ENCODE assay signal across 9 mouse cellular contexts in genomic region chr17:43758607-43759259, GRCm38 (mm10). TPM values are rescaled to one million over a fixed set of nuclear protein-coding genes. Genes with fewer than 3 reads are reported as not detected.
A peak's percentile ranks its signal among the peaks of the same experiment; 100 is the strongest.
DNase-seq lines count a peak whose midpoint lies in the region; ATAC-seq and TF ChIP-seq lines count a peak whose summit lies in the region.
"Had no signal": no experiment of that assay in that cellular context is flagged by ENCODE, and none has a peak within 500 bp of the region (broad histone marks: within the 10 kb centered on the region; RNA-seq: fewer than 3 reads in every experiment).

No protein-coding gene starts in this region.

- WGBS in heart, adult 2 months = 14% methylated on average over 15 of the region's 15 CpGs
- 38% methylated on average over 15 of the region's 15 CpGs for WGBS in kidney, embryonic 16.5 days
- WGBS in stomach, embryonic 16.5 days = 22% methylated on average over 15 of the region's 15 CpGs
- WGBS in hindbrain, embryonic 12.5 days = 59% methylated on average over 15 of the region's 15 CpGs
- 32% methylated on average over 15 of the region's 15 CpGs for WGBS in thymus, adult 2 months

- no peak for TF ChIP-seq EP300 in heart, adult 2 months (IDR thresholded peaks at IDR 0.05; ENCODE audit: insufficient read depth, low read depth, low read length)

- ATAC-seq in kidney, embryonic 16.5 days (ENCODE audit: low FRiP score, low TSS enrichment) = peak; percentile 92
- peak; percentile 87; the same call in 1 of the 2 replicates for ATAC-seq in stomach, embryonic 16.5 days (ENCODE audit: insufficient read depth, low FRiP score)
- ATAC-seq in hindbrain, embryonic 12.5 days (ENCODE audit: low FRiP score) = no peak

- H3K27me3 ChIP-seq in heart, adult 2 months (ENCODE audit: control insufficient read depth, insufficient read depth, low read length) = no peaks in the 10 kb centered on the region
- no peaks in the 10 kb centered on the region for H3K27me3 ChIP-seq in kidney, embryonic 16.5 days (ENCODE audit: insufficient read depth, low read length)
- H3K27me3 ChIP-seq in stomach, embryonic 16.5 days (ENCODE audit: control insufficient read depth, insufficient read depth, low read length) = no peaks in the 10 kb centered on the region
- H3K27me3 ChIP-seq in hindbrain, embryonic 12.5 days = no peaks in the 10 kb centered on the region
- no peaks in the 10 kb centered on the region for H3K27me3 ChIP-seq in thymus, adult 2 months (ENCODE audit: control insufficient read depth, insufficient read depth, low read length)
- H3K27me3 ChIP-seq: liver, embryonic 13.5 days had no signal

- H3K27ac ChIP-seq in heart, adult 2 months = no peak overlapping the region
- peak overlapping the region; percentile 16 for H3K27ac ChIP-seq in kidney, embryonic 16.5 days (ENCODE audit: low read length)
- peak overlapping the region; percentile 22; the same call in 1 of the 2 replicates for H3K27ac ChIP-seq in stomach, embryonic 16.5 days (ENCODE audit: low read length)
- H3K27ac ChIP-seq in hindbrain, embryonic 12.5 days = no peak overlapping the region
- H3K27ac ChIP-seq in thymus, adult 2 months (ENCODE audit: control insufficient read depth, insufficient read depth, low read length) = no peak overlapping the region
- H3K27ac ChIP-seq: liver, embryonic 13.5 days had no signal

- H3K36me3 ChIP-seq in heart, adult 2 months (ENCODE audit: control insufficient read depth, insufficient read depth, low read length) = no peaks in the 10 kb centered on the region
- no peaks in the 10 kb centered on the region for H3K36me3 ChIP-seq in kidney, embryonic 16.5 days (ENCODE audit: insufficient read depth, low read length)
- H3K36me3 ChIP-seq in stomach, embryonic 16.5 days (ENCODE audit: control insufficient read depth, insufficient read depth, low read length) = no peaks in the 10 kb centered on the region
- H3K36me3 ChIP-seq in hindbrain, embryonic 12.5 days = no peaks in the 10 kb centered on the region
- no peaks in the 10 kb centered on the region for H3K36me3 ChIP-seq in thymus, adult 2 months (ENCODE audit: control insufficient read depth, insufficient read depth, low read length)
- H3K36me3 ChIP-seq: liver, embryonic 13.5 days had no signal

- H3K4me1 ChIP-seq in heart, adult 2 months (ENCODE audit: control insufficient read depth, insufficient read depth, low read length) = peaks cover 5% of the 10 kb centered on the region
- peaks cover 17% of the 10 kb centered on the region; the same call in 1 of the 2 replicates for H3K4me1 ChIP-seq in kidney, embryonic 16.5 days (ENCODE audit: insufficient read depth, low read length)
- H3K4me1 ChIP-seq in stomach, embryonic 16.5 days (ENCODE audit: control insufficient read depth, insufficient read depth, low read length) = peaks cover 9% of the 10 kb centered on the region; the same call in 1 of the 2 replicates
- H3K4me1 ChIP-seq in hindbrain, embryonic 12.5 days = no peaks in the 10 kb centered on the region
- no peaks in the 10 kb centered on the region for H3K4me1 ChIP-seq in thymus, adult 2 months (replicated peaks; ENCODE audit: control insufficient read depth, insufficient read depth, low read length)
- H3K4me1 ChIP-seq: liver, embryonic 13.5 days had no signal

- no peaks in the 10 kb centered on the region for H3K9me3 ChIP-seq in kidney, embryonic 16.5 days (ENCODE audit: low read length)
- no peaks in the 10 kb centered on the region for H3K9me3 ChIP-seq in stomach, embryonic 16.5 days (replicated peaks; ENCODE audit: control insufficient read depth, low read length)
- H3K9me3 ChIP-seq in hindbrain, embryonic 12.5 days (replicated peaks) = no peaks in the 10 kb centered on the region
- H3K9me3 ChIP-seq: liver, embryonic 13.5 days had no signal

- H3K9ac ChIP-seq in heart, adult 2 months (ENCODE audit: low read depth, low read length) = no peak overlapping the region
- H3K9ac ChIP-seq in kidney, embryonic 16.5 days (replicated peaks; ENCODE audit: low read length) = no peak overlapping the region
- H3K9ac ChIP-seq in stomach, embryonic 16.5 days (ENCODE audit: low read length) = no peak overlapping the region
- H3K9ac ChIP-seq in hindbrain, embryonic 12.5 days = no peak overlapping the region
- H3K9ac ChIP-seq: liver, embryonic 13.5 days had no signal

- H3K79me2 ChIP-seq in heart, adult 2 months (replicated peaks; ENCODE audit: control insufficient read depth, insufficient read depth, low read length) = no peaks in the 10 kb centered on the region

- intact Hi-C loops in heart, adult 2 months (cut with DNase I) = loop anchor here (5.0 kb wide), 1 partner anchor 34 kb away; no protein-coding TSS in a partner anchor

- TF ChIP-seq POLR2A in heart, adult 2 months (IDR thresholded peaks at IDR 0.05; ENCODE audit: insufficient read depth, low read depth, low read length) = no peak
- no peak for TF ChIP-seq POLR2A in thymus, adult 2 months (IDR thresholded peaks at IDR 0.05; ENCODE audit: control insufficient read depth, extremely low read depth, insufficient read depth, low read length, poor library complexity)

- DNase-seq in urinary bladder, postnatal 14 days (ENCODE audit: low spot score) = peak; percentile 11
- DNase-seq in urinary bladder, adult 2 months (ENCODE audit: low spot score) = no peak
- peak; percentile 51 to 55 for DNase-seq in heart, adult 2 months
- DNase-seq in thymus, postnatal 0 days (ENCODE audit: low spot score) = no peak
- DNase-seq in thymus, adult 2 months = no peak
- DNase-seq: liver, embryonic 13.5 days had no signal

- peak; percentile 53 for TF ChIP-seq CTCF in heart, adult 2 months (IDR thresholded peaks at IDR 0.05)
- no peak for TF ChIP-seq CTCF in thymus, adult 2 months (IDR thresholded peaks at IDR 0.05; ENCODE audit: borderline replicate concordance, control insufficient read depth, extremely low read depth, insufficient read depth, low read length, poor library complexity)

- H3K4me2 ChIP-seq in kidney, embryonic 16.5 days (replicated peaks; ENCODE audit: low read depth, low read length) = 0 out of 2 replicates have a peak overlapping the region, but pooled peaks have one; percentile 10
- H3K4me2 ChIP-seq in stomach, embryonic 16.5 days (ENCODE audit: low read depth, low read length) = peak overlapping the region; percentile 29; the same call in 1 of the 2 replicates
- H3K4me2 ChIP-seq in hindbrain, embryonic 12.5 days (replicated peaks) = no peak overlapping the region
- H3K4me2 ChIP-seq: liver, embryonic 13.5 days had no signal

- H3K4me3 ChIP-seq in heart, adult 2 months = no peak overlapping the region
- H3K4me3 ChIP-seq in kidney, embryonic 16.5 days (ENCODE audit: low read length) = no peak overlapping the region
- no peak overlapping the region for H3K4me3 ChIP-seq in stomach, embryonic 16.5 days (replicated peaks; ENCODE audit: low read length)
- no peak overlapping the region for H3K4me3 ChIP-seq in hindbrain, embryonic 12.5 days
- no peak overlapping the region for H3K4me3 ChIP-seq in thymus, adult 2 months (ENCODE audit: control insufficient read depth, insufficient read depth, low read length)
- H3K4me3 ChIP-seq: liver, embryonic 13.5 days had no signal

RNA-seq across cellular contexts. Expression of gene Rcan2, which starts 42.4 kb away (rescaled TPM):
- polyA plus RNA-seq in urinary bladder, adult 2 months (2012; rRNA removed) = 10.2 and 14.4 TPM in 2 replicates
- 100 to 1,000 TPM; 382 to 439 TPM for total RNA-seq in heart, adult 2 months (2021)
- 195 and 279 TPM in 2 replicates for polyA plus RNA-seq in heart, adult 2 months (2012; rRNA removed)
- 7.2 and 8.0 TPM in 2 replicates for polyA plus RNA-seq in kidney, embryonic 16.5 days (2015; fragmentation: Nextera tagmentation; extraction: Ambion mirVana)
- 11.5 and 12.0 TPM in 2 replicates for polyA plus RNA-seq in stomach, embryonic 16.5 days (2015; fragmentation: Nextera tagmentation; extraction: Ambion mirVana)
- 51.9 and 65.0 TPM in 2 replicates for polyA plus RNA-seq in hindbrain, embryonic 12.5 days (2016; fragmentation: Nextera tagmentation; extraction: Ambion mirVana)
- 0.73 and 1.3 TPM in 2 replicates for polyA plus RNA-seq in thymus, postnatal 0 days (2015; fragmentation: Nextera tagmentation; extraction: Ambion mirVana)
- polyA plus RNA-seq in thymus, adult 2 months (2012; rRNA removed) = 1.4 and 6.4 TPM in 2 replicates

Comparison
In these comparisons a context has a peak if more than half of its experiments do, and no peak if none do; other contexts are left out.
1. DNase-seq: peak in urinary bladder, postnatal 14 days (single experiment) and heart, adult 2 months (2 of 2); none in urinary bladder, adult 2 months (single experiment), thymus, postnatal 0 days (single experiment) and thymus, adult 2 months (single experiment).
2. H3K27ac ChIP-seq: peak in kidney, embryonic 16.5 days (single experiment) and stomach, embryonic 16.5 days (single experiment); none in heart, adult 2 months (single experiment), hindbrain, embryonic 12.5 days (single experiment) and thymus, adult 2 months (single experiment).